Mouse (Mus musculus): ENCODE results near the gene Prss53. TPM values are rescaled to one million over a fixed set of nuclear protein-coding genes. Genes with fewer than 3 reads are reported as not detected.
A peak's percentile ranks its signal among the peaks of the same experiment; 100 is the strongest.

The Prss53 gene
- polyA plus RNA-seq, 1 experiment from 2014 or later, result 1.7 TPM

- Histone ChIP-seq H3K27ac (ENCODE audit: poor library complexity, severe bottlenecking) (peak within 1 kb of the TSS; percentile 73), H3K9me3 (replicated peaks) (no peaks in the 10 kb centered on the region), H3K9ac (peak within 1 kb of the TSS; percentile 73), H3K4me3 (peak within 1 kb of the TSS; percentile 64), H3K4me2 (peak within 1 kb of the TSS; percentile 92), H3K36me3 (peaks cover 23% of the 10 kb centered on the region), H3K4me1 (replicated peaks) (peaks cover 28% of the 10 kb centered on the region), H3K27me3 (replicated peaks) (no peaks in the 10 kb centered on the region)
- peak; percentile 97 for ATAC-seq (ENCODE audit: insufficient number of reproducible peaks, low FRiP score)
- under 1% methylated on average over 26 of the region's 26 CpGs for WGBS
Observed at GRCm38 (mm10) chr7:127895442-127895841, 4.7 kb upstream of the Prss53 start, which contains the start of the genes Gm21974 and Vkorc1. Gm21974 (minus strand) TSS chr7:127895454. Vkorc1 (minus strand) TSS chr7:127895617.

- H3K27me3 ChIP-seq (replicated peaks), result no peaks in the 10 kb centered on the region
- peak overlapping the region; percentile 73 for H3K9ac ChIP-seq
- no peak for ATAC-seq (ENCODE audit: insufficient number of reproducible peaks, low FRiP score)
- 76% methylated on average over 5 of the region's 5 CpGs for WGBS
- H3K36me3 ChIP-seq, result peaks cover 31% of the 10 kb centered on the region
- peak overlapping the region; percentile 92 for H3K4me2 ChIP-seq
- H3K4me1 ChIP-seq (replicated peaks), result peaks cover 21% of the 10 kb centered on the region
- H3K27ac ChIP-seq (ENCODE audit: poor library complexity, severe bottlenecking), result no peak overlapping the region
- H3K9me3 ChIP-seq (replicated peaks), result no peaks in the 10 kb centered on the region
- peak overlapping the region; percentile 64 for H3K4me3 ChIP-seq
Observed at GRCm38 (mm10) chr7:127894480-127894879, 3.7 kb upstream of the Prss53 start.

GRCm38 (mm10) chr7:127888821-127889220 is 1.9 kb downstream of the Prss53 start:
- Histone ChIP-seq H3K9ac (no peak overlapping the region), H3K9me3 (replicated peaks) (no peaks in the 10 kb centered on the region), H3K36me3 (peaks cover 87% of the 10 kb centered on the region), H3K27ac (ENCODE audit: poor library complexity, severe bottlenecking) (no peak overlapping the region), H3K4me2 (no peak overlapping the region), H3K27me3 (replicated peaks) (no peaks in the 10 kb centered on the region), H3K4me1 (replicated peaks) (peaks cover 29% of the 10 kb centered on the region), H3K4me3 (no peak overlapping the region)
- WGBS, result 78% methylated on average over 3 of the region's 3 CpGs
- ATAC-seq (ENCODE audit: insufficient number of reproducible peaks, low FRiP score), result no peak

- 78% methylated on average over 3 of the region's 3 CpGs for WGBS
- H3K9me3 ChIP-seq (replicated peaks), result no peaks in the 10 kb centered on the region
- H3K36me3 ChIP-seq, result peaks cover 88% of the 10 kb centered on the region
Observed at GRCm38 (mm10) chr7:127887781-127888180, 3.0 kb downstream of the Prss53 start.

GRCm38 (mm10) chr7:127887191-127887590 is 3.6 kb downstream of the Prss53 start:
- Histone ChIP-seq H3K4me1 (replicated peaks) (peaks cover 45% of the 10 kb centered on the region), H3K4me3 (no peak overlapping the region), H3K27me3 (replicated peaks) (no peaks in the 10 kb centered on the region), H3K9me3 (replicated peaks) (no peaks in the 10 kb centered on the region), H3K27ac (ENCODE audit: poor library complexity, severe bottlenecking) (no peak overlapping the region), H3K36me3 (peaks cover 88% of the 10 kb centered on the region), H3K9ac (no peak overlapping the region), H3K4me2 (no peak overlapping the region)
- no peak for ATAC-seq (ENCODE audit: insufficient number of reproducible peaks, low FRiP score)
- WGBS, result 84% methylated on average over 8 of the region's 8 CpGs

More at GRCm38 (mm10) chr7:127887781-127888180, 3.0 kb downstream of the Prss53 start:
- no peak overlapping the region for H3K4me3 ChIP-seq
- no peak overlapping the region for H3K4me2 ChIP-seq
- ATAC-seq (ENCODE audit: insufficient number of reproducible peaks, low FRiP score), result no peak
- no peak overlapping the region for H3K9ac ChIP-seq
- H3K27ac ChIP-seq (ENCODE audit: poor library complexity, severe bottlenecking), result no peak overlapping the region
- H3K27me3 ChIP-seq (replicated peaks), result no peaks in the 10 kb centered on the region
- H3K4me1 ChIP-seq (replicated peaks), result peaks cover 39% of the 10 kb centered on the region

GRCm38 (mm10) chr7:127886551-127886950 is 4.2 kb downstream of the Prss53 start:
- Histone ChIP-seq H3K4me3 (no peak overlapping the region), H3K9me3 (replicated peaks) (no peaks in the 10 kb centered on the region), H3K9ac (no peak overlapping the region), H3K4me1 (replicated peaks) (peaks cover 45% of the 10 kb centered on the region), H3K27me3 (replicated peaks) (no peaks in the 10 kb centered on the region), H3K4me2 (no peak overlapping the region), H3K27ac (ENCODE audit: poor library complexity, severe bottlenecking) (no peak overlapping the region), H3K36me3 (peaks cover 91% of the 10 kb centered on the region)
- no peak for ATAC-seq (ENCODE audit: insufficient number of reproducible peaks, low FRiP score)
- 91% methylated on average over 6 of the region's 6 CpGs for WGBS

- Histone ChIP-seq H3K4me2 (no peak overlapping the region), H3K9me3 (replicated peaks) (no peaks in the 10 kb centered on the region), H3K27ac (ENCODE audit: poor library complexity, severe bottlenecking) (no peak overlapping the region), H3K9ac (no peak overlapping the region), H3K27me3 (replicated peaks) (no peaks in the 10 kb centered on the region), H3K36me3 (peaks cover 97% of the 10 kb centered on the region), H3K4me3 (no peak overlapping the region; the same call in 1 of the 2 replicates), H3K4me1 (replicated peaks) (peaks cover 45% of the 10 kb centered on the region)
- no peak for ATAC-seq (ENCODE audit: insufficient number of reproducible peaks, low FRiP score)
- WGBS, result 76% methylated on average over 6 of the region's 6 CpGs
Observed at GRCm38 (mm10) chr7:127885951-127886350, 4.8 kb downstream of the Prss53 start.

- Histone ChIP-seq H3K27me3 (replicated peaks) (no peaks in the 10 kb centered on the region), H3K9me3 (replicated peaks) (no peaks in the 10 kb centered on the region), H3K4me2 (no peak overlapping the region), H3K4me1 (replicated peaks) (peaks cover 37% of the 10 kb centered on the region), H3K9ac (no peak overlapping the region), H3K27ac (ENCODE audit: poor library complexity, severe bottlenecking) (no peak overlapping the region), H3K4me3 (no peak overlapping the region), H3K36me3 (peaks cover 72% of the 10 kb centered on the region)
- no peak for ATAC-seq (ENCODE audit: insufficient number of reproducible peaks, low FRiP score)
- WGBS, result 81% methylated on average over 12 of the region's 12 CpGs
Observed at GRCm38 (mm10) chr7:127880431-127880830, 10.3 kb downstream of the Prss53 start.

GRCm38 (mm10) chr7:127879301-127879700 is 11.5 kb downstream of the Prss53 start:
- Histone ChIP-seq H3K9me3 (replicated peaks) (no peaks in the 10 kb centered on the region), H3K4me2 (no peak overlapping the region), H3K27ac (ENCODE audit: poor library complexity, severe bottlenecking) (no peak overlapping the region), H3K4me3 (no peak overlapping the region), H3K9ac (no peak overlapping the region), H3K27me3 (replicated peaks) (no peaks in the 10 kb centered on the region), H3K36me3 (peaks cover 61% of the 10 kb centered on the region), H3K4me1 (replicated peaks) (peaks cover 33% of the 10 kb centered on the region)
- WGBS, result 95% methylated on average over 9 of the region's 9 CpGs
- ATAC-seq (ENCODE audit: insufficient number of reproducible peaks, low FRiP score), result no peak

GRCm38 (mm10) chr7:127876467-127877348 is 14.1 kb downstream of the Prss53 start, which contains the start of gene Zfp668:
Zfp668 (minus strand) TSS chr7:127876828.
- Histone ChIP-seq H3K27me3 (replicated peaks) (no peaks in the 10 kb centered on the region), H3K9me3 (replicated peaks) (no peaks in the 10 kb centered on the region), H3K4me1 (replicated peaks) (peaks cover 20% of the 10 kb centered on the region), H3K36me3 (peaks cover 43% of the 10 kb centered on the region), H3K4me2 (peak within 1 kb of the TSS; percentile 74), H3K4me3 (peak within 1 kb of the TSS; percentile 94), H3K27ac (ENCODE audit: poor library complexity, severe bottlenecking) (peak within 1 kb of the TSS; percentile 98), H3K9ac (peak within 1 kb of the TSS; percentile 97)
- ATAC-seq (ENCODE audit: insufficient number of reproducible peaks, low FRiP score), result peak; percentile 79
- WGBS, result under 1% methylated on average over 60 of the region's 60 CpGs

GRCm38 (mm10) chr7:127876041-127876466 is 14.7 kb downstream of the Prss53 start, which contains the start of gene Zfp646:
Zfp646 (plus strand) TSS chr7:127876221.
- Histone ChIP-seq H3K27me3 (replicated peaks) (no peaks in the 10 kb centered on the region), H3K4me2 (peak within 1 kb of the TSS; percentile 74), H3K4me3 (peak within 1 kb of the TSS; percentile 94), H3K27ac (ENCODE audit: poor library complexity, severe bottlenecking) (peak within 1 kb of the TSS; percentile 98), H3K36me3 (peaks cover 39% of the 10 kb centered on the region), H3K9me3 (replicated peaks) (no peaks in the 10 kb centered on the region), H3K9ac (peak within 1 kb of the TSS; percentile 97), H3K4me1 (replicated peaks) (peaks cover 20% of the 10 kb centered on the region)
- WGBS, result under 1% methylated on average over 41 of the region's 41 CpGs
- ATAC-seq (ENCODE audit: insufficient number of reproducible peaks, low FRiP score), result peak; percentile 89

Data from heart, embryonic 12.5 days (tissue).